Mouse (Mus musculus): ENCODE results near the gene Ifng. TPM values are rescaled to one million over a fixed set of nuclear protein-coding genes. Genes with fewer than 3 reads are reported as not detected.

Gene Ifng
- 0.23 and 0.55 TPM in 2 replicates for polyA plus RNA-seq (2012; ENCODE audit: low replicate concordance)

GRCm38 (mm10) chr10:118440742-118441240 lies at the start of gene Ifng:
Gene Ifng (plus strand): TSS chr10:118441046.

Other genes starting within 250 kb of the Ifng start
- gene Il22, start 236.1 kb upstream of the Ifng start, polyA plus RNA-seq (2012; ENCODE audit: low replicate concordance) = not detected in 2 replicates
- gene Gm32717, start 200.3 kb upstream of the Ifng start, polyA plus RNA-seq (2012; ENCODE audit: low replicate concordance) = not detected in 2 replicates
- not detected in 2 replicates for gene Gm32802, start 182.4 kb upstream of the Ifng start, polyA plus RNA-seq (2012; ENCODE audit: low replicate concordance)
- gene Iltifb, start 146.0 kb upstream of the Ifng start, polyA plus RNA-seq (2012; ENCODE audit: low replicate concordance) = not detected in 2 replicates
- not detected in 2 replicates for gene Gm9040, start 114.1 kb upstream of the Ifng start, polyA plus RNA-seq (2012; ENCODE audit: low replicate concordance)
- not detected in 2 replicates for gene Gm9044, start 108.6 kb upstream of the Ifng start, polyA plus RNA-seq (2012; ENCODE audit: low replicate concordance)
- gene Gm9045, start 103.2 kb upstream of the Ifng start, polyA plus RNA-seq (2012; ENCODE audit: low replicate concordance) = not detected in 2 replicates
- gene Gm9046, start 97.8 kb upstream of the Ifng start, polyA plus RNA-seq (2012; ENCODE audit: low replicate concordance) = not detected in 2 replicates
- not detected in 2 replicates for gene Gm9048, start 92.4 kb upstream of the Ifng start, polyA plus RNA-seq (2012; ENCODE audit: low replicate concordance)
- gene Gm9049, start 86.9 kb upstream of the Ifng start, polyA plus RNA-seq (2012; ENCODE audit: low replicate concordance) = not detected in 2 replicates